Mouse (Mus musculus): Measurements from ENCODE around the gene 1700029J07Rik. TPM values are rescaled to one million over a fixed set of nuclear protein-coding genes. Genes with fewer than 3 reads are reported as not detected.
A peak's percentile ranks its signal among the peaks of the same experiment; 100 is the strongest.

Gene 1700029J07Rik
- total RNA-seq, 2 experiments from 2014 or later = 0.28 to 0.59 TPM

DNA sequence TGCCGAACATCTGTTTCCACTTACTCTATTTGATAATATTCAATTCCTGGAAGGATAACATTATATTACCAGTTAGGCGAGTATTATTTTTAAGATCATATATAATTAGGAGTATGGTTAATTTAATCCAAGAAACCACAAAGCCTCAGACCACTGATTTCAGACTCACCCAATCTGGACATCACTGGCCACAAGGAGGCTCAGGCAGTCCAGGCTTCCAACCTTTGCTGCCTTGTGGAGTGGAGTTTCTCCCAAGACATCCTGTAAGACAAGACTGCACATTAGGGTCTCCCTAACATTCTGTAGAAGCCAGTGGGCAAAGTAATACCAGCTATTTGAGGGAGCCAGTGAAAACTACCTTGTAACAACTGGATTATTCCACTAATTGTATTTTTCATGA, 23.2 kb upstream of the 1700029J07Rik start:
- no peak for DNase-seq
- H3K27ac ChIP-seq = no peak overlapping the region
- TF ChIP-seq CTCF (IDR thresholded peaks at IDR 0.05) = peak; percentile 24; the same call in 1 of the 2 replicates
- H3K4me3 ChIP-seq = peak overlapping the region; percentile 10; the same call in 1 of the 2 replicates
- intact Hi-C loops (cut with DNase I) = loop anchor here (5.0 kb wide), 1 partner anchor 154 kb away; the partner anchor contains the start of genes Cfap97 and Snx25

DNA sequence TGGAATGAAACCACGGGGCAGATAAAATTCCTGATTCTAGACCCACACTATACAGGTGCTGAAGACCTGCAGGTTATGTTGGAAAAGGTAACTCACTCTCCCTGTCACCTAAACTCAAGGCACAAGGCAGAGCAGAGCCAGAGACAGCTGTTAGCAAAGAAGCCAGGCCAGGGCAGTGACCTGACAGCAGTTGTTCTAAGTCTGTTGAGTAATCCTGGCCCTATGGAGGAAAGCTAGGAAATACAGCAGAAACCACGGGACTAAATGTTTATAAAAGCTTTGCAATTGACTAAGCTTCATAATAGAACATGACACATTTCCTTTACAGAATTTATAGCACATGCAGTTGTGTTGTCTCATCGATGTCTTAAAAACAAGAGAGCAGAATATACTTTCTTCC, 20.5 kb upstream of the 1700029J07Rik start:
- Histone ChIP-seq H3K4me3 (no peak overlapping the region), H3K27ac (no peak overlapping the region)
- intact Hi-C loops (cut with DNase I) = loop anchor here (5.0 kb wide), 1 partner anchor 157 kb away; the partner anchor contains the start of genes Cfap97 and Snx25
- DNase-seq = no peak
- TF ChIP-seq CTCF (IDR thresholded peaks at IDR 0.05) = no peak

DNA sequence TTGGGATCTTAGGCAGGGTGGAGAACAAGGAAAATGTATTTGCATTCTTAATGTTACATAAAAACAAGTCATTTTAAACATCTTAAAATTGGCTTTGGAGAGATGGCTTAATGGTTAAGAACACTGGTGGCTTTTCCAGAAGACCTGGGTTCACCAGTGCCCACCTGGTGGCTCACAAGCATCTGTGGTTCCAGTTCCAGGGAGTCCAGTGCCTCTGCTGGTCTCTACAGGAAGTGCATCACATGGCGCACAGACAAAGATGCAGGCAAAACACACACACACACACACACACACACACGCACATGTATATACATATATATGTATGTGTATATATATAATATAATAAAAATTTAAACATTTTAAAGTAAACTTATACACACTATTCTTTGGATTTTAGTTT, 19.1 kb upstream of the 1700029J07Rik start:
- H3K27ac ChIP-seq = no peak overlapping the region
- intact Hi-C loops (cut with DNase I) = no loop called here
- DNase-seq = no peak
- H3K4me3 ChIP-seq = no peak overlapping the region
- TF ChIP-seq CTCF (IDR thresholded peaks at IDR 0.05) = peak; percentile 38

DNA sequence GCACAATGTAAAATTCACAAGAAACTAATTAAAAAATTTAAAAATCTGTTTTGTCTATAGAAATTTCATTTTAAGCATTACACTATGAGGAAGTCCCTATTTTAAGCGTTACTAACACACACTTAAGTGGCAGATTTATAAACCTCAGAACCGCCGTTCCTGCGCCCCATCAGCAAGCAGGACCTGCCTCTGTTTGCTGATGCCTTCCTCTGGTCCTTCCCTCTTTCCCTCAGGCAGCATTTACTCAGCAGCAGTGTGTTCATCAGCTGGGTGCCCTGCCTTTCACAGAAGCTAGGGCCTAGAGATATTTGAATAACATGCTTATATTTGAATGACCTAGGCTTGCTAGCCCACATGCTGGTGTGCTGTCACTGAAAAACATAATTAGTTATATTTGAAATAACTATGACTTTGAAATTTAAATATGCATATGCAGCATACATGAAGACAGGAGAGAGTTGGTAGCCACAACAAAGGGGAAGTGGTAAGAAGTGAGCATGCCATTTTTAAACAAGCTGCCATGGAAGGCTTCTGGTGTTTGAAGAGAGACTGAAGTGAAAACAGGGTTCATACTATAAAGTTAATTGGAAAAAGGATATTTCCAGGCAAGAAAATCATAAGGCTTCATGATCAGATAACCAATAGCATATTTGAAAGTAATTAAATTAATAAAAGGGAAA, 15.7 kb upstream of the 1700029J07Rik start:
- TF ChIP-seq CTCF (IDR thresholded peaks at IDR 0.05) = no peak
- no peak overlapping the region for H3K4me3 ChIP-seq
- intact Hi-C loops (cut with DNase I) = no loop called here
- no peak for DNase-seq
- no peak overlapping the region for H3K27ac ChIP-seq

DNA sequence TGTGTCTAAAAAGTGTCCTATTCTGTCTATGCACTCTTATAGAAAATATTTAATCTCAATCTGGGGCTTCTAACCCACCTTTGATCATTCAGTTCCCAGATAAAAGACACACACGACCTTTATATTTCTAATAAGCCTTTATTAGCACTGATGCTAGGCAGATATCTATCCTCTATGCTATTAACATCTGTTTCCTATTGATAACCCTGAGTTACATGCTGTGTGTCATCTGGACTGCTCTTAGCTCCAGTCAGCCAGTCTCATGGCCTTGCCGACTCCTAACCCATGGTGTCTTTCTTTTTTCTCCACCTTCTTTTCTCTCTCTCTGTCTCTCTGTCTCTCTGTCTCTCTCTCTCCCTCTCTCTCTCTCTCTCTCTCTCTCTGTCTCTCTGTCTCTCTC, 13.1 kb upstream of the 1700029J07Rik start:
- intact Hi-C loops (cut with DNase I) = no loop called here
- Histone ChIP-seq H3K4me3 (no peak overlapping the region), H3K27ac (no peak overlapping the region)
- no peak for TF ChIP-seq CTCF (IDR thresholded peaks at IDR 0.05)
- no peak for DNase-seq

DNA sequence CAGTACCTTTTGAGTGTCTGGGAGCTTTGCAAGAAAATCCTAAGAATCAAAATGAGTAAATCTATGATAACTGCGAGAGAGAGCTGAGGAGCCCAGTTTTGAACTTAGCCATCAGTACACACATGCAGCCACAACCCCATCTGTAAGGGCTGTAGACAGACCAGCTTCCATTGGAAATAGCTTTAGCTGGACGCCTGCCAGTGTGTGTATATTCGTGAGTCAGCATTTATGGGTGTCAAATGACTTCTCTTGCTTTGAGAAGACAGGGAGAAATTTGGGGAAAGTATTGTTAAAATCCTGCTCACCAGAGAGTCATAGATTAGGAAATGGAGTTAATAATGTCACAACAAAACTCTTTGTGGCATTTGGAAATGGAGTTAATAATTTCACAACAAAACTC, 11.6 kb upstream of the 1700029J07Rik start:
- TF ChIP-seq CTCF (IDR thresholded peaks at IDR 0.05) = no peak
- H3K27ac ChIP-seq = peak overlapping the region; percentile 53; the same call in 1 of the 2 replicates
- H3K4me3 ChIP-seq = no peak overlapping the region
- intact Hi-C loops (cut with DNase I) = no loop called here
- peak; percentile 49 for DNase-seq

DNA sequence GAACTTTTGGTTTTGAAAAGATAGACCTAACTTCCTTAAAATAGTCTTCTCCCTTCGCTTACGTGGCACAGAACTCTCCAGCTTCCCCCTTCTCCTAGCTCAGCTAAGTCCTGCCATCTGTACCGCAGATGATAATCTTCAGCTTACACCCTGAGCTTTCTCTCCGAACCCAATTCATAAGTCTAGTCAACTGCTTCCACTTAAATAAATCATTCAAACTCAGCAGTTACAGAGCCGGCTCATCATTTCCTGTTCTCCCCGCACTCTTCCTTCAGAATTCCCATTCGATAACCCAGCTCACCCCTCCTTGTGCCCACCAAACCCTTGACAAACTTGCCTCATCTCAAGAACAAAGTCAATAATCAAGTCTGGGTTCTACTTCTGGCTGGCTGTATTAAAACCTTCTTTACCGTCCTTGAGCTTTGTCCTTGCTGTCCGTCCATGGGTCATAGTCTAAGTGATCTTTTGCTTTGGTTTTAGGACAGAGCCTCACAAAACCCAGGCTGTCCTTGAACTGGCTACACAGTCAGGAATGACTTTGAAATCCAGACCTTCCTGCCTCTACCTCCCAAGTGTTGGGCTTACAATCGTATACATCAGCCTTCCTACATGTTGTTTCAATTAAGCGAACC, 901 bp upstream of the 1700029J07Rik start:
- Histone ChIP-seq H3K4me3 (peak overlapping the region; percentile 90), H3K27ac (peak overlapping the region; percentile 92)
- TF ChIP-seq CTCF (IDR thresholded peaks at IDR 0.05) = no peak
- intact Hi-C loops (cut with DNase I) = no loop called here
- no peak for DNase-seq

DNA sequence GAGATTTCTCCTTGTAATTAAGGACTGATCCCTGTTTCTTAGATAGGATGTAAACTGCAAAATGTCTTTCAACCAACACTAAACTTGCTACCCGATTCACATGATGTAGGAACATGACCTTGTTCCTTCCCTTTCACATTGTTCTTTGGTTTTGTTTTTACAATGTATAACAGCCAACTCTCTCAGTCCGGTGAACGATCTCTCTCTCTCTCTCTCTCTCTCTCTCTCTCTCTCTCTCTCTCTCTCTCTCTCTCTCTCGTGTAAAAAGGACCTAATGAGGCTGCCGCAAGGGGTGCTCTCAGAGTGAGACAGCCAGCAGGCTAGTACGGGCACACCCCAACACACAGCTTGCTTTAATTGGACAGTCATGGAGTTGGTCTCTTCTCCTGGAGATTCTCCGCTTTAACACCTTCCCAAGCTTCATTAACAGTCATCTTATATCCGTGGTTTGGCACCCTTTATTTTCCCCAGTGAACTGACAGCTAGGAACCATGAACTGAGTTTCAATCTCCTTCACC, 1.0 kb downstream of the 1700029J07Rik start:
- TF ChIP-seq CTCF (IDR thresholded peaks at IDR 0.05) = no peak
- no peak for DNase-seq
- no peak overlapping the region for H3K27ac ChIP-seq
- no peak overlapping the region for H3K4me3 ChIP-seq
- intact Hi-C loops (cut with DNase I) = no loop called here

DNA sequence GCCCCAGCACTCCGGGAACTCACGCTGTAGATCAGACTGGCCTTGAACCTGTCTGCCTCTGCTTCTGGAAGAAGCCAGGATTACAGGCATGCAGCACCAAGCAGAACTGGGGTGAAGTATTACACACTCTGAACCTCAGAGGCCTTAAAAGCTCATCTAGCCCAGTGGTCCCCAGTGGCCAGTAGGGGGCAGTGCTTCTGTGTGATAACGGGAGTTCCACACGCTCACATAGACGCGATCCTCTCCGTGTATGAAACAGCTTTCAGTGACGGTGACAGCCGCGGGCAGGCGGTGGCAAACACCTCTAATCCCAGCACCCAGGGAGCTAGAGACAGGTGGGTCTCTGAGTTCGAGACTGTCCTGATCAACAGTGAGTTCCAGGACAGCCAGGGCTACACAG, 4.2 kb downstream of the 1700029J07Rik start:
- intact Hi-C loops (cut with DNase I) = no loop called here
- peak; percentile 30 for TF ChIP-seq CTCF (IDR thresholded peaks at IDR 0.05)
- no peak overlapping the region for H3K27ac ChIP-seq
- no peak for DNase-seq
- H3K4me3 ChIP-seq = no peak overlapping the region

DNA sequence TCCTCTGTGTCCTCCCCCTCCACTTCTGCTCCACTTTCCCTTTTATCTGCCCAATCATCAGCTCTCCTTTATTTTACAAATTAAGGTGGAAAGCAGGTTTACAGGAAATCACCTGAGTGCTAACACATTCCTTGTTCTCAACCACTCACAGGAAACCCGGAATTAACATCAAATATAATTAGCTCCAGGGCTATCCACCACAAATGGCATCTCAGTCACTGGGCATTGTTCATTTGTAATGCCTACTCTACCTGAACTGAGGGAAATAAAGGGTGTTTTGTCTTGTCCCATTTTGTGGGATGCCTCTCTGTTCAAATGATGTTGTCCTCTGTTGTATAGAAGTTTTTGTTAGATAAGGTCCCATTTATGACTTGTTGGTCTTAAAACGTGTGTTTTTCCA, 24.4 kb downstream of the 1700029J07Rik start:
- DNase-seq = no peak
- no peak overlapping the region for H3K4me3 ChIP-seq
- no peak for TF ChIP-seq CTCF (IDR thresholded peaks at IDR 0.05)
- intact Hi-C loops (cut with DNase I) = no loop called here
- H3K27ac ChIP-seq = no peak overlapping the region

DNA sequence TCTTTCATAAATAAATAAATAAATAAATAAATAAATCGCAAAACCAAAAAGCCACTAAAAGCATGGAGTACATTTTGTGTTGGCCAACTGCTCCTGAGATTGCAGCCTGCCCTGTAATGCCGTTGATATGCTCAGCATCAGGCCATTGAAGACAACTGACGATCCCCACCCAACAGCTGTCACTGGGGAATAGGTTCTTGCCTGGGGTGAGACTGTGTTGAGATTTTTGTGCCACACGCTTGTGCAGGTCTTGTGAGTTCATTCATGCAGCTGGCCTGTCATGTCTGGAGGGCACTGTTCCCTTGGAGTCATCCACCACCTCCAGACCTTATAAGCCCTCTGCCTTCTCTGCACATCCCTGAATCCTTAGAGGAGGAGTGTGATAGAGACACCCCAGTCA, 28.8 kb downstream of the 1700029J07Rik start:
- no peak for DNase-seq
- intact Hi-C loops (cut with DNase I) = no loop called here
- no peak for TF ChIP-seq CTCF (IDR thresholded peaks at IDR 0.05)
- Histone ChIP-seq H3K27ac (no peak overlapping the region), H3K4me3 (no peak overlapping the region)

DNA sequence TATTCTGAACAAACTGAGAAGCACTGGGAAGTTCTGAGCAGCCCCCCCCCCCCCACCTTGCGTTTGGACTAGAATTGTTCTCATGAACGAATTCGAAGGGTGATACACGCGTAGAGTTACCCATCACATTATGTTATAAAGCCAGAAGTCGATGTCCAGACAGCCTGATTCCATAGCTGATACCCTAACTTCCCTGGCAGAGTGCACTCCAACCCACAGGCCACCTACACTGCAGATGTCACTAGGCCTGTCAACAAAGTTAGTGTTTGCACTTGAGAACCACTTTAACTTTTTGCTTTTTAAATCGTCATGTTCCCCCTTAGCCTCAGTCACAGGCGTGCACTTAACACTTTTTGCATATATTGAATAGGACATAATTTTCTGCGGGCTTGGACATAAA, 38.1 kb downstream of the 1700029J07Rik start:
- TF ChIP-seq CTCF (IDR thresholded peaks at IDR 0.05) = no peak
- no peak overlapping the region for H3K27ac ChIP-seq
- DNase-seq = no peak
- no peak overlapping the region for H3K4me3 ChIP-seq
- intact Hi-C loops (cut with DNase I) = no loop called here

DNA sequence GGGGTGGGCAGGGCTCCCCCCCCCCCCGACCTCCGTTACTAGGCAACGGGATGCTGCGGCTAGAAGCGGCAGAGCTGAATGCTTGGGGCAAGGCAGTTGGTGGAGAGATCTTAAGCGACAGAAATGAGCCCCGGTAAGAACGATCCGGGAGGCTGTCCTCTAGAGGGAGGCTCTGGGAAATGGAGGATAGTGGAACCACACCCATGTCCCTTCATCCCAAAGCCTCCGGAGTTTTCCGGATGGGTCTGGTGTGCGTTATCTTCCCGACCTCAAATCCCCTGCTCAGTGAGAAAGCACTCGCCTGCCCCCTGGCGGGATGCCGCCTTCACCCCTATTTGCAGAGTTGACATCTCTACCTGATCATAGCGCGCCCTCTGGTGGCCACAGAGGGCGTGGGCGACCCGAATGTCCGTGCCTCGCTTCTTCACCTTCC, 40.5 kb downstream of the 1700029J07Rik start, which contains the start of gene Ccdc110:
Gene Ccdc110 (plus strand): TSS at position 38 of the 433 bp plus-strand sequence.
- H3K4me3 ChIP-seq = peak within 1 kb of the TSS; percentile 62
- intact Hi-C loops (cut with DNase I) = loop anchor here (1.0 to 5.0 kb wide), 4 partner anchors 117 to 495 kb away; no protein-coding TSS in a partner anchor
- H3K27ac ChIP-seq = no peak within 1 kb of the TSS
- no peak for TF ChIP-seq CTCF (IDR thresholded peaks at IDR 0.05)
- DNase-seq = peak; percentile 96
